Mouse (Mus musculus) inflammation-experienced regulatory T-cells, adult 16 weeks (primary cell): Measurements from ENCODE around the gene Llcfc1. TPM values are rescaled to one million over a fixed set of nuclear protein-coding genes. Genes with fewer than 3 reads are reported as not detected.

Experiments used
- polyA plus RNA-seq: library from polyadenylated mRNA; unstranded; fragments of 100-300 nt; shearing (Covaris generic); gene quantifications from one replicate; pipeline ENCODE4 v1.2.1, GENCODE M21; 2017

Gene Llcfc1
- polyA plus RNA-seq: not detected

DNA sequence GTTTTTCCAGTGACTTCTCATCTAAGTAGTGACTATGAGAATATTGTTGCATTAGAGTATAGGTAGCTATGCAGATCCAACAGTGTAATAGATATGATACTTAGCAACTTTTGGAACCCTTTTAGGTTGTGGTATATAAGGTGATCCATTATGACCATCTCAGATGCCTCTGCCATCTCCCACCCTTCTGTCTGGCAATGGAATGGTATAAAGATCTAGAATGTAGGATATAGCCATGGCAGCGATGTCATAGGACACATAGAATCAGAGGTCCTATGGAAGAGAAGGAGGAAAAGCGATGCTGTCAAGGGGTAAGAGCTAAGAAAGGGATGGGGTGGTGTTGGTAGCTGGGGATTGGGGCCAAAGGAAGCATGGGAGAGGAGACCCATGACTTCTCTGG is at the start of gene Llcfc1:
Gene Llcfc1 (plus strand): TSS at position 301 of the 400 bp plus-strand sequence.

DNA sequence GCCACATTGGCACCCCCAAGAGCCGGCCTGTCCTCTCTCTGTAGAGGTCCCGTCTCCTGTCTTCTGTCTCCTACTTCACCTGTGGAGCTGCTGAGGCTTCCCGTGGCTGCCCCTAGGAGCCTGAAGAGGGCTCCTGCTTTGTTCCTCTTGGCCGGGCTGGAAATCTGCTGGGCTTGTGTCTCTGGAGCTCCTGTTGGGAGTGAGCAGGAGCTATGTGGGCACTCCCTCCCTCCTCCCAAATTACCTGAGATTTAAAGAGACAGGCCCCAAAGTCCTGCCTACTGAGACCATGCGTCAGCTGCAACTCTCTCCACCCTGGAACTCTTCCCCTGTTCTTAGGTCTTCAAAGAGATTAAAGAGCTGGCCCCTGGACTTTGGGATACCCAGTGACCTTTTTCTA is 48.1 kb upstream of the Llcfc1 start, which contains the start of gene Trpv6:
Gene Trpv6 (minus strand): TSS at position 228 of the 400 bp plus-strand sequence.

DNA sequence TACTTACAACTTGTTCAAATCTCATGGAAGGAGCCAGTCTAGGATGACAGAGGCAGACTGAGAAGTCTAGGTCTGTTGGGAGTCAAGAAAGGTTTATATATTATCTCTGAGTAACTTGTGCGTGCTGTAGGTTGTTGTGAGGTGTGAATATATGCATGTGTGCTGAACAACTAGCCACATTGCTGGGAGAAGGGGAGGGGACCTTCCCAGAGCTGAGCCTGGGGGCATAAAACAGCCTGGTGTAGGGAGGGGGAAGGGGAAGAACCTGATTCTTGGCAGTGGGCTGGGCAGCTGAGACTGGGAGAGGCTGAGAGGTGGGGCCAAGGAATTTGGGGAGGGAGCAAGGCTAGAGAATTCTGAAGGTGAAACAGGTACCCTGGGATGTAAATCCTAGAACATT is 3.6 kb upstream of the Llcfc1 start, which contains the start of gene Trpv5:
Gene Trpv5 (minus strand): TSS at position 101 of the 400 bp plus-strand sequence.

DNA sequence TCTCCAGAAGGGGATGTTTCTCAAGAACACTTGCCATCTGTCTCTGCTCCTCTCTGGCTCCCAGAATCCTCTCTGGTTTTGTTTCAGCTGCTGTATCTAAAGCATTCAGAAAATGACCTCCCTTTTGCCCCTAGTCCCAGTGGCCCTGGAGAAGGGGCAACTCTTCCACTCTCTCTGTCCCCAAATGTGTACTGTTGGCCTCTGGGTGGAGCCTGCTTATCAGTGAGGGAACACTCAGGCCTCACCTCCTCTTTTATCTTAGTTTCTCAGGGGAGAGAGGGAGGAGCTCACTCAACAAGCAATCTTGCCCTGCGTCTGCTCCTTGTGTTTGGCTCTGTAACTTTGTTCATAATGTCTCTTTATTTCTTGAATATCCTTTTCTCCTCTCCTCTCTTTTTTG is 19.9 kb downstream of the Llcfc1 start, which contains the start of gene Kel:
Gene Kel (minus strand): TSS at position 217 of the 400 bp plus-strand sequence.

Other genes with a start within 250 kb of the Llcfc1 start
- not detected for gene Gm10334, start 238.3 kb upstream of the Llcfc1 start, polyA plus RNA-seq
- not detected for gene Prss1, start 225.5 kb upstream of the Llcfc1 start, polyA plus RNA-seq
- gene Prss2, start 162.6 kb upstream of the Llcfc1 start, polyA plus RNA-seq: 1.7 TPM
- 63.2 TPM for gene Ephb6, start 78.9 kb upstream of the Llcfc1 start, polyA plus RNA-seq
- 0.62 TPM for gene Trpv6, start 48.0 kb upstream of the Llcfc1 start, polyA plus RNA-seq
- gene Trpv5, start 3.7 kb upstream of the Llcfc1 start, polyA plus RNA-seq: not detected
- gene Kel, start 19.9 kb downstream of the Llcfc1 start, polyA plus RNA-seq: not detected
- not detected for gene Olfr459, start 90.7 kb downstream of the Llcfc1 start, polyA plus RNA-seq
- not detected for gene Pip, start 163.1 kb downstream of the Llcfc1 start, polyA plus RNA-seq
- gene Sval2, start 168.6 kb downstream of the Llcfc1 start, polyA plus RNA-seq: not detected